Mouse (Mus musculus) midbrain, embryonic 15.5 days (tissue): ENCODE measurements around the gene Gm20388. TPM values are rescaled to one million over a fixed set of nuclear protein-coding genes. Genes with fewer than 3 reads are reported as not detected.

ENCODE experiments used
- ATAC-seq: fragments of 200-750 bp; cut with Nextera tagmentation; replicated peaks from 2 replicates; pipeline ENCODE4 v1.8.0; 2017; ENCODE audit warnings: moderate TSS enrichment
- H3K27ac ChIP-seq: fragments of 300-500 bp; sonication (generic); 2 replicates; pipeline ENCODE4 v1.5.1; 2015; ENCODE audit warnings: mild to moderate bottlenecking, inconsistent platforms
- H3K27me3 ChIP-seq: fragments of 300-500 bp; sonication (generic); replicated peaks from 2 replicates; pipeline ENCODE4 v1.6.1; 2015; ENCODE audit warnings: inconsistent platforms
- H3K36me3 ChIP-seq: fragments of 300-500 bp; sonication (generic); replicated peaks from 2 replicates; pipeline ENCODE4 v1.6.1; 2015; ENCODE audit warnings: inconsistent platforms
- H3K4me1 ChIP-seq: fragments of 300-500 bp; sonication (generic); 2 replicates; pipeline ENCODE4 v1.6.1; 2015; ENCODE audit warnings: inconsistent platforms
- H3K4me2 ChIP-seq: fragments of 300-500 bp; sonication (generic); 2 replicates; pipeline ENCODE4 v1.6.1; 2015; ENCODE audit warnings: inconsistent platforms, mild to moderate bottlenecking, moderate library complexity
- H3K4me3 ChIP-seq: fragments of 300-500 bp; sonication (generic); 2 replicates; pipeline ENCODE4 v1.5.1; 2015; ENCODE audit warnings: mild to moderate bottlenecking, inconsistent platforms
- H3K9ac ChIP-seq: fragments of 300-500 bp; sonication (generic); 2 replicates; pipeline ENCODE4 v1.6.1; 2015; ENCODE audit warnings: mild to moderate bottlenecking, inconsistent platforms
- H3K9me3 ChIP-seq: fragments of 300-500 bp; sonication (generic); 2 replicates; pipeline ENCODE4 v1.6.1; 2016; ENCODE audit warnings: inconsistent platforms
- WGBS: fragments of 180-500 bp; shearing (Covaris S2); methylation state at CpG from one replicate; pipeline ENCODE4 v1.1.7; 2015; ENCODE audit warnings: mixed read lengths; 5-methylcytosine and 5-hydroxymethylcytosine counted together
- polyA plus RNA-seq: library from polyadenylated mRNA; unstranded; fragments of >200 nt; fragmentation: Nextera tagmentation; extraction: Ambion mirVana; gene quantifications from 2 replicates; pipeline ENCODE4 v1.2.1, GENCODE M21; 2015

Gene Gm20388
- polyA plus RNA-seq, 1 experiment from 2014 or later = 5.6 TPM

DNA sequence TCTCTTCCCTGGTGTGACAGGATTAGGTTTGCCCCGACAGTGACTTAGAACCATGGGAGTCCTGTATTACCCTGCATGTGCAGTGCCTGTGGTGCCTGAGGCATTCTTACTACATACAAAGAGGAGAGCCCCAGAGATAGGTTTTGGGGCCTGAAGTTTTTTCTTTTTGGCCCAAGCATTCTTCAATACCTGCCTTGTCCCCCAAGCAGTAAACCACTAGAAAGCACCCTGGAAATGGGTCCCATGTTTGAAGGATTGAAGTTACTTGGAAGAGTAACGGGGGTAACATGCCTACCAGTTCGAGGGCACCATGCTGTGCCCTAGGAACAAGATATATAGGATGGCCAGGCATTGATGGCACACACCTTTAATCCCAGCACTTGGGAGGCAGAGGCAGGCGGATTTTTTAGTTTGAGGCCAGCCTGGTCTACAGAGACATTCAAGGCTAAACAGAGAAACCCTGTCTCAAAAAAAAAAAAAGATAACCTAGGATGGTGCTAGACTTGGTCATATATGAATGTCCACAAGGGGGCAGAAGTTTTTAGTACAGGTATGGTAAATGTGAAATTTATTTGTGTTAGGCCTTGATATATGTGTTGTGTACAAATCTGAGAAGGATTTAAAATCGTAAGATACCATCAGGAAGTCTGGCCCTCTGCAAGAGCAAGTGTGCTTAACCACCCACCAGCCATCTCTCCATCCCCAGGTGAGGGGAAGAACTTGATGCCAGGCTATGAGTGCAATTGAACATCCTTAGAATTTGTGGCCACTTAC lies 3195.1 kb downstream of the Gm20388 start:
- Histone ChIP-seq H3K27ac (no peak overlapping the region), H3K27me3 (no peaks in the 10 kb centered on the region), H3K4me3 (no peak overlapping the region), H3K36me3 (peaks cover 22% of the 10 kb centered on the region), H3K9me3 (no peaks in the 10 kb centered on the region), H3K4me2 (no peak overlapping the region), H3K9ac (no peak overlapping the region), H3K4me1 (peaks cover 17% of the 10 kb centered on the region)
- 65% methylated on average over 5 of the region's 5 CpGs for WGBS
- no peak for ATAC-seq

DNA sequence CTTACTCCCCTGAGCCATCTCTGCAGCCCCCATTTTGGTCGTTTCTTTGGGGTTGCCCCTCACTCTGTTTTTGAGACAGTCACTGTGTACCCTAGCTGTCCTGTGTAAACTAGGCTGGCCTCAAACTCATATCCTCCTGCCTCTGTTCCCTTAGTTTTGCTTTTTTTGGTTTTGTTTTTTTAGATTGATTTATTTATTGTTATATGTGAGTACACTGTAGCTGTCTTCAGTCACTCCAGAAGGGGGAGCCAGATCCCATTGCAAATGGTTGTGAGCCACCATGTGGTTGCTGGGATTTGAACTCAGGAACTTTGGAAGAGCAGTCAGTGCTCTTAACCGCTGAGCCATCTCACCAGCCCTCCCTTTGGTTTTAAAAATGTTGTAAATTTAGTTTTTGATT lies 3195.9 kb downstream of the Gm20388 start:
- WGBS = 54% methylated on average over 2 of the region's 2 CpGs
- Histone ChIP-seq H3K27me3 (no peaks in the 10 kb centered on the region), H3K36me3 (peaks cover 22% of the 10 kb centered on the region), H3K4me3 (no peak overlapping the region), H3K4me2 (no peak overlapping the region), H3K27ac (no peak overlapping the region), H3K4me1 (peaks cover 16% of the 10 kb centered on the region), H3K9ac (no peak overlapping the region), H3K9me3 (no peaks in the 10 kb centered on the region)
- no peak for ATAC-seq

DNA sequence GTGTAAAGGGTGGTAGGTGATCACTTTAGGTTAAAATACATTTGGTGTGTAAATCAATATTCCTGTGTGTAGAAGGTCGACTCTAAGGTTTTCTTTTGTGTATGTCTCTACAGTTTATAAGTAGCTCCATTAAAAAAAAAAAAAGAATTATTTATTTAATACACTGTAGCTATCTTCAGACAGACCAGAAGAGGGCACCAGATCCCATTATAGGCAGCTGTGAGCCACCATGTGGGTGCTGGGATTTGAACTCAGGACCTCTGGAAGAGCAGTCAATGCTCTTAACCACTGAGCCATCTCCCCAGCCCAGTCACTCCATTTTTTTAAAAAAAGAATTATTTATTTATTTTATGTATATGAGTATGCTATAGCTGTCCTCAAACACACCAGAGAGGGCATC lies 3197.4 kb downstream of the Gm20388 start:
- Histone ChIP-seq H3K9me3 (no peaks in the 10 kb centered on the region), H3K4me3 (no peak overlapping the region), H3K4me2 (no peak overlapping the region), H3K27me3 (no peaks in the 10 kb centered on the region), H3K4me1 (peaks cover 11% of the 10 kb centered on the region), H3K36me3 (peaks cover 22% of the 10 kb centered on the region), H3K9ac (no peak overlapping the region), H3K27ac (no peak overlapping the region)
- 76% methylated on average over 1 of the region's 1 CpGs for WGBS
- no peak for ATAC-seq

DNA sequence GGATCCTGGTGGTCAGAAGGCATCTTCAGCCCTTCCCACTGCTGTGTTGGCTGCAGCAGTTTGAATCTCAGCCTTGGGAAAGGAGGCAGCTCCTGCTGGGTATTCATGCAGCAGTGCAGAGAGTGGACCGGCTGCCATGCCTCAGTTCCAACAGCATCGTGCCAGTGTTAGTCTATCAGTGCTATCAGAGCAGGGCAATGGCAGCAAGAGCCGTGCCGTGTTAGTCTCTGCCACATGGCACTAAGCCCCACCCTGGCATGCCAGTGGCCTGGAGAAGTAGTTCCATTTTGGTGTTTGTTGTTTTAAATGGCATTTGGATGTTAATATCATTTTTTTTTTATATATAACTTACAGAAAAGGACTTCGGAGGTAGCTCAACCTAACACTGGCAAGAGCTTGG lies 3198.3 kb downstream of the Gm20388 start:
- no peak overlapping the region for H3K4me3 ChIP-seq
- no peak overlapping the region for H3K27ac ChIP-seq
- ATAC-seq = no peak
- no peak overlapping the region for H3K9ac ChIP-seq
- H3K27me3 ChIP-seq = no peaks in the 10 kb centered on the region; the same call in 1 of the 2 replicates
- peaks cover 2% of the 10 kb centered on the region for H3K4me1 ChIP-seq
- 86% methylated on average over 5 of the region's 5 CpGs for WGBS
- H3K36me3 ChIP-seq = peaks cover 17% of the 10 kb centered on the region
- H3K4me2 ChIP-seq = no peak overlapping the region
- H3K9me3 ChIP-seq = no peaks in the 10 kb centered on the region

DNA sequence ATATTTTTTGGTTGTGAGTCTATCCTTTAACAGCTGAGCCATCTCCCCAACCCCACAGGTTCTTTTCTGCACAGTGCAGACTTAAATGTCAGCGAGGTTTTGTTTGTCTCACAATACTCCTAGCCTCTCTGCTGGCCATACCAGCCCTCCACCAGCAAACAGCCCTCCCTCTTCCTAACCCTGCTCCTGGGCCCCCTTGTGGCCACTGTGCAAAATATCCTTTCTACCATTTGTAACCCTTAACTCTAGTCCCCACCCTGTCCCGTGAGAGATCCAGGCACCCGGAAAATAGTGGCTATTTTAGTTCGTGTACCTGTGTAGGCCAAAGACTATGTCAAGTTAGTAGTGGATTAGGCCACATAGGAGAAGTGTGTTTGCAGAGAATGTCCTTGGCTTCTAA lies 3200.0 kb downstream of the Gm20388 start:
- 16% methylated on average over 4 of the region's 4 CpGs for WGBS

DNA sequence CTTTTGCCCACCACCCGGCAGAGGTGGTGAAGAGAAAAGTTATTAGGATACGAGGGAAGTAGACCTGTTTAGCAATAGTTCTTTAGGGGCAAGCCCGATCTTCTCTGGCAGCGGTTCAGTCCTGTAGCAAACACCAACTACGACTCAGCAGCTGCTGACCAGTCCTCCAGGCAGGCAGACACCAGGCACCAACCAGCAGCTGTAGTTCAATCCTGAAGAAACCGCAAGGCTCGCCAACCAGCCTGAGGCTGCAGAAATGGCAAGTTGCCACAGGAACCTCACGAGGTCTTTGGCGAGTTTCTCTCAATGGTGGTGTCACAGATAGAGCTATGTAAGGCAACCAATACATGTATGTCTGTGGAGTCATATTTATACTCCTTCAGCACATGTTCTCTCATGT lies 3202.3 kb downstream of the Gm20388 start:
- Histone ChIP-seq H3K27me3 (peaks cover 24% of the 10 kb centered on the region), H3K27ac (no peak overlapping the region), H3K9me3 (no peaks in the 10 kb centered on the region), H3K36me3 (no peaks in the 10 kb centered on the region), H3K4me2 (no peak overlapping the region), H3K4me1 (peaks cover 11% of the 10 kb centered on the region), H3K4me3 (no peak overlapping the region), H3K9ac (no peak overlapping the region)
- WGBS = 80% methylated on average over 9 of the region's 9 CpGs
- no peak for ATAC-seq

More for the DNA sequence above, 3200.0 kb downstream of the Gm20388 start:
- Histone ChIP-seq H3K27me3 (peaks cover 1% of the 10 kb centered on the region), H3K4me1 (no peaks in the 10 kb centered on the region), H3K27ac (no peak overlapping the region), H3K9me3 (no peaks in the 10 kb centered on the region), H3K9ac (no peak overlapping the region), H3K4me3 (no peak overlapping the region), H3K36me3 (peaks cover 1% of the 10 kb centered on the region; the same call in 1 of the 2 replicates), H3K4me2 (no peak overlapping the region)
- 0 out of 2 replicates have a peak, but pooled peaks have one; percentile 27 for ATAC-seq

DNA sequence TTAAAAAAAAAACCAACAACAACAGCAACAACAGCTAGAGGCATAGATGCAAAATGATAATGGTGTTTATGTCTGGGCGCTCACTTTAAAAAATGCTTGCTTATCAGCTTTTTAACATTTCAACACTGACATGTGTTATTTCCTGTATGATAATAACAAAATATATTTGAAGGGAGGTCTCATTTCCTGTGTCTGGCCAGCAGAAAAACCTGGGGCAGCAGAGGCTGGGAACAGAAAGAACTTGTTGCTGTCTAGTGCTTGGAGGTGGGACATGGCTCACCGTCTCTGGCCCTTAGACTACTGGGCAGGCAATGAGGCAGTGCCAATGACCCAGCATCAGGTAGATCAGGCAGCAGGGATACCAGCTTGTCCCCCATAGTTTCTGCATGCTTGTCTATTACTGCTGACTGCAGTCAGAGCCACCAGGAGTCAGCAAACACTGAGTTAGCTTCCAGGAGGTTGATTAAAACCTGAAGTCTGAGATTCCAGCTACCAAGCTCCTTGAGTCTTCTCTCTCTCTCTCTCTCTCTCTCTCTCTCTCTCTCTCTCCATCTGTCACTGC lies 3203.3 kb downstream of the Gm20388 start:
- no peak for ATAC-seq
- H3K36me3 ChIP-seq = no peaks in the 10 kb centered on the region
- peaks cover 35% of the 10 kb centered on the region for H3K27me3 ChIP-seq
- H3K4me2 ChIP-seq = no peak overlapping the region
- H3K4me3 ChIP-seq = no peak overlapping the region
- 80% methylated on average over 2 of the region's 2 CpGs for WGBS
- no peak overlapping the region for H3K27ac ChIP-seq
- H3K9ac ChIP-seq = no peak overlapping the region
- H3K4me1 ChIP-seq = peaks cover 15% of the 10 kb centered on the region
- H3K9me3 ChIP-seq = no peaks in the 10 kb centered on the region

DNA sequence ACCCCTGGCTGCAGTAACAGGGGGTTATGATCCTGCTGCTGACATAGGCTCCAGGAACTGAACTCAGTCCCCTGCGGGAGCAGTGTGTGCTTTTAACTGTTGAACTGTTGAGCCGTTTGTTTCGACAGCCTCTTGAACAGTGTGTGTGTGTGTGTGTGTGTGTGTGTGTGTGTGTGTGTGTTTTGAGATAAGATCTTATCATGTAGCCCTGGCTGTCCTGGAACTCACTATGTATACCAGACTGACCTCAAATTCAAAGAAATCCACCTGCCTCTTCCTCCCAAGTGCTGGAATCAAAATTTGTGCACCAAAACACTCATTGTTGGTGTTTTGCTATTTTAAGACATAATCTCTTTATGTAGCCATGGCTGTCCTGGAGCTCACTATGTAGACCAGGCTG lies 3204.0 kb downstream of the Gm20388 start:
- no peak overlapping the region for H3K4me3 ChIP-seq
- no peaks in the 10 kb centered on the region for H3K36me3 ChIP-seq
- WGBS = 60% methylated on average over 3 of the region's 3 CpGs
- no peak overlapping the region for H3K9ac ChIP-seq
- H3K27me3 ChIP-seq = peaks cover 41% of the 10 kb centered on the region
- peaks cover 15% of the 10 kb centered on the region for H3K4me1 ChIP-seq
- no peak overlapping the region for H3K27ac ChIP-seq
- no peaks in the 10 kb centered on the region for H3K9me3 ChIP-seq
- ATAC-seq = no peak
- H3K4me2 ChIP-seq = no peak overlapping the region

DNA sequence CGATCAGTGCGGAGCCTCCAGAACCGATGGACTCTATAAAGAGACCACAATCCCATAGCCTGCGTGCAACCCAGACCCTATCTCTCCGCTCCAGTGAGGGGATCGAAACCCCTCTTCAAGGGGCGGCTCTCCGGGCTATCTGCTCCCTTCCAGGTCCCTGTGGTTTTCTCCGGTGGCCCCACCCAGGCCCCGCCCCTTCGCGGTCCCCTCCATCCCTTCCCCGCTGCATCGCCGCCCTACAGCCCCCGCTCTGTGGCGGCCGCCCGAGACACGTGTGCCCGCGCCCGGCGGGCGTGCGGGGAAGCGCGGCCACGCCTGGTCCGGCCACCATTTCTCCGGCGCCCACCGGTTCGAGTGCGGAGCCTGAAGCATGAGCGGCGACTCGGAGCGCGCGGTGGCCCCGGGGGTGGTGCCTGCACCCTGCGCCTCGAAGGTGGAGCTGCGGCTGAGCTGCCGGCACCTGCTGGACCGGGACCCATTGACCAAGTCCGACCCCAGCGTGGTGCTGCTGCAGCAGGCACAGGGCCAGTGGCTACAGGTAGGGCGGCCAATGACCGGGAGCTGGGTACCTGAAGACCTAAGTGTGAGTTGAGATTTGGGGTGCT lies 3206.6 kb downstream of the Gm20388 start, which contains the start of gene Cpne7:
Cpne7 (plus strand) TSS at position 248 of the 605 bp plus-strand sequence.
- peak; percentile 39; the same call in 1 of the 2 replicates for ATAC-seq
- Histone ChIP-seq H3K9me3 (no peaks in the 10 kb centered on the region), H3K4me1 (peaks cover 15% of the 10 kb centered on the region), H3K27me3 (peaks cover 41% of the 10 kb centered on the region), H3K4me3 (peak within 1 kb of the TSS; percentile 46), H3K9ac (peak within 1 kb of the TSS; percentile 55), H3K36me3 (no peaks in the 10 kb centered on the region), H3K27ac (no peak within 1 kb of the TSS), H3K4me2 (peak within 1 kb of the TSS; percentile 80)
- under 1% methylated on average over 51 of the region's 51 CpGs for WGBS

DNA sequence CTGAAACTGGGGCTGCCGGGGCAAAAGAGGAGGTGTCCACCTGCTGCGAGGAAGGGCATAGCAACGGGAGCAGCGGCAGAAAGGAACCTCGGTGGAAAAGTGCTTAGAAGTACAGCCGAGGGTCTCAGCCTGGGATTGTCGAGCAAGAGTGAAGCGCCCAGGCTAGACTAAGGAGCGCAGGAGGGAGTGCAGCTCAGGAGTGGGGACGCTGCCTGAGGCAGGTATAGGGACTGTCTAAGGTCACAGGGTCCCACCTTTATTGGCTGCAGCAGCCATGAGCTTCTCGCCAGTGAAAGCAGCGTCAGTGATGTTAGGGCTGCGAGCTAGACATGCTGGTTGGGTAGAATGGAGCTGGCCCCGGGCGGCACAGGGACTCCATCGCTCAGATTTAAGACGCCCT lies 3207.1 kb downstream of the Gm20388 start:
- ATAC-seq = 0 out of 2 replicates have a peak, but pooled peaks have one; percentile 52
- Histone ChIP-seq H3K9ac (peak overlapping the region; percentile 55; the same call in 1 of the 2 replicates), H3K9me3 (no peaks in the 10 kb centered on the region), H3K27me3 (peaks cover 41% of the 10 kb centered on the region), H3K27ac (no peak overlapping the region), H3K4me3 (peak overlapping the region; percentile 46), H3K4me1 (peaks cover 15% of the 10 kb centered on the region), H3K36me3 (no peaks in the 10 kb centered on the region), H3K4me2 (peak overlapping the region; percentile 80)
- WGBS = 3% methylated on average over 17 of the region's 17 CpGs

DNA sequence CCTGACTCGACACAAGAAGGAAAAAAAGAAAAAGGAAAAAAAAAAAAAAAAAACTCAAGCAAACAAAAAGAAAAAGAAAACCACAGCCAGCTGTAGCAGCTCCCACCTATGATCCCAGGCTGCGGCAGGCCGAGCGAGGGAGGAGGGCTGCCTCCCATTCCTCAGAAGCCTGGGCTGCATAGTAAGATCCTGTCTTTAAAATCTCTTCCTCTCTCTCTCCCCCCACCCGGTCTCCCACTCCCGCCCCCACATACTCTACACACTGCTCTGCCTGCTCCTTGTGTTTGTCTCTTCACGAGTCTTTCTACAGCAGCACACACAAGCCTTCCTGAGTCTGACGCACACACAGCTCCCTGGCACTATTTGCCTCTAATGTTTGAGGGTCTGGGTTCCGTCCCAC lies 3211.4 kb downstream of the Gm20388 start:
- no peak overlapping the region for H3K9ac ChIP-seq
- ATAC-seq = no peak
- peaks cover 15% of the 10 kb centered on the region for H3K4me1 ChIP-seq
- peaks cover 39% of the 10 kb centered on the region for H3K27me3 ChIP-seq
- no peaks in the 10 kb centered on the region for H3K36me3 ChIP-seq
- H3K4me2 ChIP-seq = no peak overlapping the region
- no peaks in the 10 kb centered on the region for H3K9me3 ChIP-seq
- 84% methylated on average over 9 of the region's 9 CpGs for WGBS
- no peak overlapping the region for H3K4me3 ChIP-seq
- H3K27ac ChIP-seq = no peak overlapping the region

DNA sequence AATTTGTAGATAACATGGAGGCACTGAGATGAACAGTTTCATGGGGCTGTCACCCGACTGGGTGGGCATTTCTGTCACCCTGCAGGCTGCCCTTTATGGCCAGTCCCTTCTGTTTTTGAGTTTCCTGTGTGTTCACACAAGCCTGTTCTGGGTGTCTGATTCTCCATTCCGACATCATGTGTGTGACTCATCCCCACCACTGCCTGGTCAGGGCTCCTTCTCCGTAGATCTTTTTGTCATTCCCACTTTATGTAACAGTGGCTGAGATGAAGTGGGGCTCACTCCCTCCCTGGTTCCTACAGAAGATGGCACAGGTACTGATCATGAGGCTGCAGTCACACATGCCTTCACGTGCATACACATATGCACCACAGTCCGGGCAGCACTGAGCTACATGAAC lies 3212.0 kb downstream of the Gm20388 start:
- Histone ChIP-seq H3K4me1 (peaks cover 9% of the 10 kb centered on the region), H3K36me3 (no peaks in the 10 kb centered on the region), H3K27me3 (peaks cover 35% of the 10 kb centered on the region), H3K4me3 (no peak overlapping the region), H3K4me2 (no peak overlapping the region), H3K9ac (no peak overlapping the region), H3K27ac (no peak overlapping the region), H3K9me3 (no peaks in the 10 kb centered on the region)
- 77% methylated on average over 5 of the region's 5 CpGs for WGBS
- no peak for ATAC-seq
